Mouse (Mus musculus) CH12.LX (cell line): ENCODE measurements at regions not wholly inside any gene's neighbourhood (a gene's known extent, or its start where the extent isn't known, plus 50 kb on each side); places are given as distances from the start of the nearest gene placed in this dataset.

Source experiments
- ETS1 ChIP-seq: conservative IDR thresholded peaks from 2 replicates; pipeline ENCODE4 v1.6.1; 2012; ENCODE audit warnings: low read depth, mild to moderate bottlenecking, inconsistent platforms, low read length, improper control_type of control experiment, moderate library complexity
- MAFK ChIP-seq: IDR thresholded peaks from 2 replicates; pipeline ENCODE4 v1.6.1; 2011; ENCODE audit warnings: low read length, improper control_type of control experiment; ENCODE audit not compliant: insufficient replicate concordance
- MXI1 ChIP-seq: IDR thresholded peaks from 2 replicates; pipeline ENCODE4 v1.6.1; 2011; ENCODE audit warnings: mild to moderate bottlenecking, low read depth, low read length, improper control_type of control experiment

DNA sequence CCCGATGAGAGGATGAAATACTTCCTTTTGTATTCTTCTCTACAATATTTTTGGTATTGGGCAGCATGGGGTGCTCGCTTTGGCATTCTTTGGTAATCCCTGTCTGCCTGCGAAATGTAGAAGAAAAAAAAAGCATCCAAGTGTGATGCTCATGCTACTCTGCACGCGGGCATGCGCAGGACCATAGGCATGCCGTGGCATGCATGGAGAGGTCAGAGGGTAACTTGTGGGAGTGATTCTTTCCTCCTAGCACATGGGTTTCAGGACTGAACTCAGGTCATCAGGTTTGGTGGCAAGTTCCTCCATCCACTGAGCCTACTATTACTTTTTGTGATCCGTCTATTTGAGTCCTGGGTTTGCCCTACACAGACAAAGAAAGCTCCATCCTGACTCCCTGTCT, 74.3 kb downstream of the Gm525 start:
- TF ChIP-seq ETS1 = no peak
- TF ChIP-seq MAFK = no peak
- TF ChIP-seq MXI1 = no peak
